Mouse (Mus musculus): ENCODE measurements at regions not wholly inside any gene's neighbourhood (a gene's known extent, or its start where the extent isn't known, plus 50 kb on each side); places are given as distances from the start of the nearest gene placed in this dataset.
A peak's percentile ranks its signal among the peaks of the same experiment; 100 is the strongest.
"Not testable (repeated sequence)": the region's sequence is repeated elsewhere in the genome, so short reads cannot be mapped to it uniquely, and the experiment has no call there.

GRCm38 (mm10) chr4:53261556-53262140 is 102.0 kb upstream of the Abca1 start:
- DNase-seq = no peak

- no peak for DNase-seq
These were observed 99.3 kb upstream of the Abca1 start for GRCm38 (mm10) chr4:53258975-53259374.

- no peak for DNase-seq
These were observed 97.3 kb upstream of the Abca1 start for GRCm38 (mm10) chr4:53256996-53257395.

- no peak for DNase-seq
These were observed 94.8 kb upstream of the Abca1 start for GRCm38 (mm10) chr4:53254483-53254882.

GRCm38 (mm10) chr4:53253680-53254079 is 94.0 kb upstream of the Abca1 start:
- no peak for DNase-seq

- DNase-seq = no peak
These were observed 90.6 kb upstream of the Abca1 start for GRCm38 (mm10) chr4:53250325-53250724.

- DNase-seq = no peak
These were observed 86.5 kb upstream of the Abca1 start for GRCm38 (mm10) chr4:53246083-53246747.

GRCm38 (mm10) chr4:53245553-53245952 is 85.9 kb upstream of the Abca1 start:
- DNase-seq = no peak

- not testable (repeated sequence) for DNase-seq
These were observed 83.8 kb upstream of the Abca1 start for GRCm38 (mm10) chr4:53243473-53243872.

GRCm38 (mm10) chr4:53239856-53240255 is 80.2 kb upstream of the Abca1 start:
- DNase-seq = no peak

- no peak for DNase-seq
These were observed 78.9 kb upstream of the Abca1 start for GRCm38 (mm10) chr4:53238314-53239259.

- DNase-seq = no peak
These were observed 76.2 kb upstream of the Abca1 start for GRCm38 (mm10) chr4:53235870-53236269.

- no peak for DNase-seq
These were observed 72.7 kb upstream of the Abca1 start for GRCm38 (mm10) chr4:53232436-53232835.

GRCm38 (mm10) chr4:53231867-53232266 is 72.2 kb upstream of the Abca1 start:
- no peak for DNase-seq

- DNase-seq = no peak
These were observed 71.4 kb upstream of the Abca1 start for GRCm38 (mm10) chr4:53231046-53231445.

- no peak for DNase-seq
These were observed 68.7 kb upstream of the Abca1 start for GRCm38 (mm10) chr4:53228444-53228843.

- peak; percentile 73 to 77 for DNase-seq
These were observed 68.1 kb upstream of the Abca1 start for GRCm38 (mm10) chr4:53227771-53228170.

GRCm38 (mm10) chr4:53227071-53227470 is 67.4 kb upstream of the Abca1 start:
- DNase-seq = peak in 1 of 2 experiments; percentile 46

- peak; percentile 46 to 71 for DNase-seq
These were observed 66.7 kb upstream of the Abca1 start for GRCm38 (mm10) chr4:53226376-53226775.

- no peak for DNase-seq
These were observed 63.7 kb upstream of the Abca1 start for GRCm38 (mm10) chr4:53223379-53223778.

- DNase-seq = no peak
These were observed 61.1 kb upstream of the Abca1 start for GRCm38 (mm10) chr4:53220809-53221208.

- DNase-seq = peak; percentile 61 to 72
These were observed 59.7 kb upstream of the Abca1 start for GRCm38 (mm10) chr4:53219351-53219750.

- peak; percentile 36 to 41 for DNase-seq
These were observed 59.1 kb upstream of the Abca1 start for GRCm38 (mm10) chr4:53218752-53219151.

- DNase-seq = no peak
These were observed 58.6 kb upstream of the Abca1 start for GRCm38 (mm10) chr4:53218291-53218640.
